Mouse (Mus musculus) embryonic fibroblast, embryonic 13.5 days (primary cell): ENCODE results near the gene Clcn6. TPM values are rescaled to one million over a fixed set of nuclear protein-coding genes. Genes with fewer than 3 reads are reported as not detected.

Source experiments
- H3K27ac ChIP-seq: 2 replicates; pipeline ENCODE4 v1.5.1; 2012; ENCODE audit warnings: low read length, control low read depth, inconsistent platforms; ENCODE audit not compliant: insufficient read depth
- H3K4me1 ChIP-seq: 2 replicates; pipeline ENCODE4 v1.6.1; 2011; ENCODE audit warnings: low read length; ENCODE audit not compliant: control insufficient read depth, insufficient read depth
- H3K4me3 ChIP-seq: 2 replicates; pipeline ENCODE4 v1.5.1; 2011; ENCODE audit warnings: mild to moderate bottlenecking, control low read depth, low read length; ENCODE audit not compliant: insufficient read depth
- CTCF ChIP-seq: IDR thresholded peaks from 2 replicates; pipeline ENCODE4 v1.5.1; 2011; ENCODE audit warnings: mild to moderate bottlenecking, control low read depth, low read length, moderate library complexity, borderline replicate concordance; ENCODE audit not compliant: insufficient read depth
- POLR2A ChIP-seq: IDR thresholded peaks from 2 replicates; pipeline ENCODE4 v1.6.1; 2011; ENCODE audit warnings: low read depth, mild to moderate bottlenecking, control low read depth, low read length, moderate library complexity
- polyA plus RNA-seq: library from polyadenylated mRNA; stranded (reverse); fragments of >200 nt; gene quantifications from 2 replicates; pipeline ENCODE4 v1.2.4, GENCODE M21; 2011; ENCODE audit warnings: low read depth; ENCODE audit not compliant: missing spikeins, insufficient read length

The Clcn6 gene
- polyA plus RNA-seq, 1 experiment = 13.2 TPM

DNA sequence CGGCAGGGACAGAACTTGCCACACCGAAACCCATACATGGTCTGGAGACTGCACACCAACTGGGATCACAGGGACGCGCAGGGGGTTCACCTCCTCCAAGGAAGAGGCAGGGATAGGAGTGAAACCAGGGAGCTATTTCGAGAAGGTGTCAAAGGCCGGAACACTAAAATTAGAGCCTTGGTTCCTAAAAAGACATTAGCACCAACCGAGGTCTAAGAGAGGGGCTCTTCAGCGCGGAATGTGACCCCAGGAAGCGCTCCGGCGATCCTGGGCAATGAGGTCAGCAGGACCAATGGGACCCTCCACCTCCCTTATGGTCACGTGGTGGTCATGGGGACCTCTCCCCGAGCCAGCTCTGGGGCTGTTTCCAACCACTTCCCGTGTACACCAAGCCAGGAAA is 75.0 kb downstream of the Clcn6 start:
- H3K4me3 ChIP-seq = no peak overlapping the region
- H3K27ac ChIP-seq = no peak overlapping the region
- TF ChIP-seq POLR2A (no peak), CTCF (no peak)
- no peaks in the 10 kb centered on the region for H3K4me1 ChIP-seq

DNA sequence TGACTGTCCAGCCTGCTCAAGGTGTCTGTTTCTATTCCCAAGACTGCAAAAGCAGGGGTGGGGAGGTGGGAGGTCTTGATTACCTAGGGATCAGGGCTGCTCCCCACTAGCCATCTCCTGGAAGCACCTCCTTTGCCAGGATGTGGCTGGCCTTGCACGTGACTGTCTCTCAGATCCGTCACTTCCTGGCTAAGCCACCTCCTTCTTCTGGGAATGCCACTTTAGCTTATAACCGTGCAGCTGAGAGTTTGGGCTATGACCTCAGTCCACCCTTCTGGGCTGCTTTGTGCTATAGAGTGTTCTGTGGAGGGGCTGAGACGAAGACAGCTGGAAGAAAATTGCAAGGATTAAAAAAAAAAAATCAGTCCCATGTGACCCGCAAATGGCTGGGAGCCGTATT is 75.8 kb downstream of the Clcn6 start:
- no peak for TF ChIP-seq CTCF
- Histone ChIP-seq H3K4me1 (no peaks in the 10 kb centered on the region), H3K27ac (no peak overlapping the region), H3K4me3 (no peak overlapping the region)

DNA sequence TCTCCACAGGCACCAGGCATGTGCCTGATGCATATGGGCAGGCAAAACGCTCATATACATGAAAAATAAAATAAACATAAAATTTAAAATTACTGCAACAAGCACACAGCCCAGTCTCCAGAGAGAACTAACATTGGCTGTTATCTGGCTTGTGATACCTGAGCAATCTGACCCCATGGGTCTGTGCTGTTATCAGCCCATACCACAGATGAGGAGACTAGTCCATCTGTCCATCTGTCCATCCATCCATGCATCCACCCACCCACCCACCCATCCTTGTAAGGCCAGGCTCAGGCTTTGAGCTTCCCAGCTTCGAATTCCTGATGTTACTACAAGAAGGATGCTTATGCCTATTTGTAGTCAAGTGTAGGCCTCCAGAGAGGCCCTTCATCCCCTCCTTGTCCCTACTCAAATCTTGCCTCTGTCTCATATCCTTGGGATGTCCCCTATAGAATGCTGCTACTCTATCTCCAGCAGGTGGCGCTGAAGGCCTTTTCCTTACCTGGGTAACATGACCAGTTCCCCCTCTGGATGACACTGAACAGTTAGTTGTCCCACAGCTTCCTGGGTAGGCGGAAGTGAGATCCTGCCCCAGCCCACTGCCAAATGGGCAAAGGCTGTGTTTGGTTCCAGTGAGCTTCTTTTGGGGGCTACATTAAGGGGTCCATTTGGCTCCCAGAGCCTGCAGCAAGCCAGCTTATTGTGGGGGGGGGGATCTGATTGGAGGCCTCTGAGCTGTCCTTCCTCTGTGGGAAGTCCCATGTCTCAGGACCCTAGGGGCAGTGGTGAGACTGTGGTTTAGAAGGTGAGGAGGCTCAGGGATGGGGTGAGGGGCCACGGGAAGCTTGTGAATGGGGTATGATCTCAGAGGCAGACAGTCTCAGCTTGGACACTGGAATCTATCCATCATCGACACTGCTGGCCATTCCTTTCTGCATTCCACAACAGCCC is 78.5 kb downstream of the Clcn6 start:
- TF ChIP-seq POLR2A = no peak
- TF ChIP-seq CTCF = peak; percentile 48; the same call in 1 of the 2 replicates
- no peak overlapping the region for H3K27ac ChIP-seq
- no peaks in the 10 kb centered on the region for H3K4me1 ChIP-seq
- no peak overlapping the region for H3K4me3 ChIP-seq

DNA sequence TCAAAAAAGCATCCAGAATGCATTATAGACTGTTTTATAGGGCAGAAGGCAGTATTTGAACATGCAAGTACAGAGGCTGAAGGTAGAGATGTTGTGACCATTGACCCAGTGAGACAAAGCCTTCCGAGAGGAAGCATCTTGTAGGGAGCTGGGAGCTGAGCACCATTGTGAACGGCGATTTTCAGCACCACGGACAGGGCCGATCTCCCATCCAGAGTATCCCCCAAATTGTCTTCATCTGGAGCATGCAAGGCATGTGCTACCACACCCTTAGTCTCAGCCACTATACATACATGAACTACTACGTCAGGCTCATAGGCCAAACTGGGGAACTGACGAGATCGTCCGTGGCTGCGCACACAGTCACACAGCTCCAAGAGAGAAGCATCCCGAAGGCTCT is 81.5 kb downstream of the Clcn6 start:
- no peak for TF ChIP-seq CTCF
- no peak for TF ChIP-seq POLR2A
- no peak overlapping the region for H3K4me3 ChIP-seq
- no peak overlapping the region for H3K27ac ChIP-seq
- no peaks in the 10 kb centered on the region for H3K4me1 ChIP-seq

Other genes starting within 250 kb of the Clcn6 start
- 12.5 and 22.3 TPM in 2 replicates for gene Zfp984, start 229.0 kb downstream of the Clcn6 start, polyA plus RNA-seq
- gene Zfp933, start 190.5 kb downstream of the Clcn6 start, polyA plus RNA-seq = 8.6 and 9.9 TPM in 2 replicates
- 19.7 and 26.8 TPM in 2 replicates for gene Miip, start 170.0 kb downstream of the Clcn6 start, polyA plus RNA-seq
- 4.7 and 6.4 TPM in 2 replicates for gene Fv1, start 169.8 kb downstream of the Clcn6 start, polyA plus RNA-seq
- 55.3 and 60.2 TPM in 2 replicates for gene Mfn2, start 134.1 kb downstream of the Clcn6 start, polyA plus RNA-seq
- 53.3 and 64.4 TPM in 2 replicates for gene Plod1, start 102.1 kb downstream of the Clcn6 start, polyA plus RNA-seq
- gene 2510039O18Rik, start 97.9 kb downstream of the Clcn6 start, polyA plus RNA-seq = 33.0 and 36.8 TPM in 2 replicates
- 2.5 and 6.2 TPM in 2 replicates for gene Nppb, start 53.0 kb downstream of the Clcn6 start, polyA plus RNA-seq
- 1.4 TPM in 1 of 2 replicates, not detected in the other for gene Nppa, start 38.1 kb downstream of the Clcn6 start, polyA plus RNA-seq
- 39.5 and 45.1 TPM in 2 replicates for gene Mthfr, start 256 bp upstream of the Clcn6 start, polyA plus RNA-seq
- gene Agtrap, start 49.2 kb upstream of the Clcn6 start, polyA plus RNA-seq = 13.7 and 17.2 TPM in 2 replicates
- gene Mad2l2, start 91.6 kb upstream of the Clcn6 start, polyA plus RNA-seq = 15.5 and 30.0 TPM in 2 replicates
- gene Draxin, start 91.9 kb upstream of the Clcn6 start, polyA plus RNA-seq = 0.12 and 0.23 TPM in 2 replicates
- 23.2 and 30.3 TPM in 2 replicates for gene Fbxo6, start 113.3 kb upstream of the Clcn6 start, polyA plus RNA-seq
- 9.3 and 10.6 TPM in 2 replicates for gene Fbxo44, start 121.7 kb upstream of the Clcn6 start, polyA plus RNA-seq
- 3.2 and 4.0 TPM in 2 replicates for gene Fbxo2, start 121.8 kb upstream of the Clcn6 start, polyA plus RNA-seq
- not detected in 2 replicates for gene Disp3, start 249.1 kb upstream of the Clcn6 start, polyA plus RNA-seq